In the genomic region with DNA sequence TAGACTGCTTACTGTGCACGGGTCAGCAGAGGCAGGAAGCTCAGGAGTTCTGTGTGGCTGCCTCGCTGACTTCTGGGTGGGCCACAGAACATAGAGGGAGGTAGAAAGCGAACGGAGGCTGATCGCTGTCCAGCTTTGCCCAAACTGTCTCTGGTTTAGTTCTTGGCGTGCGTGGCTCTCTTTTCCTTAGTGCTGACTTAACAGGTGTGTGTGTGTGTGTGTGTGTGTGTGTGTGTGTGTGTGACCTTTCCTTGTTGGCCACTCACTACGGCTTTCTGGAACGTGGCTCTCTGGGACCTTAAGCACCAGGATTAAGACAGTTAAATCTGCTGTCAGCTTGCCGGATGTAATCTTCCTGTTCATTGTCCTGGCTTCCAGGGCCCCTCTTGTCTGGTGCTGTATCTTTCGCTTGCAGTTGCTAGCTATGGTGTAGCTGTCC, we compare ENCODE assay signal across 8 mouse cellular contexts. TPM values are rescaled to one million over a fixed set of nuclear protein-coding genes. Genes with fewer than 3 reads are reported as not detected.
DNase-seq lines count a peak whose midpoint lies in the region; ATAC-seq lines count a peak whose summit lies in the region.

No protein-coding gene starts in this region.

- H3K9ac ChIP-seq in heart, embryonic 12.5 days, result peak overlapping the region; percentile 60
- no peak overlapping the region; the same call in 1 of the 2 replicates for H3K9ac ChIP-seq in midbrain, embryonic 16.5 days (ENCODE audit: low read depth, low read length)

- H3K4me1 ChIP-seq in heart, embryonic 12.5 days (replicated peaks), result peaks cover 82% of the 10 kb centered on the region
- peaks cover 3% of the 10 kb centered on the region; the same call in 1 of the 2 replicates for H3K4me1 ChIP-seq in midbrain, embryonic 16.5 days (ENCODE audit: control insufficient read depth, insufficient read depth, low read length)

- H3K9me3 ChIP-seq in heart, embryonic 12.5 days (replicated peaks), result no peaks in the 10 kb centered on the region
- no peaks in the 10 kb centered on the region for H3K9me3 ChIP-seq in midbrain, embryonic 16.5 days (replicated peaks; ENCODE audit: control insufficient read depth, low read length, poor library complexity, severe bottlenecking)

- H3K4me2 ChIP-seq in heart, embryonic 12.5 days, result peak overlapping the region; percentile 68
- H3K4me2 ChIP-seq in midbrain, embryonic 16.5 days (ENCODE audit: low read length), result peak overlapping the region; percentile 33

- DNase-seq in gastrocnemius, postnatal 10 days, result peak; percentile 14
- no peak for DNase-seq in gastrocnemius, postnatal 36 days
- DNase-seq in kidney, postnatal 14 days, result peak; percentile 72
- no peak for DNase-seq in testis, postnatal 14 days (ENCODE audit: low spot score)
- DNase-seq in cerebellum, adult 18-20 months, result no peak

- intact Hi-C loops in gastrocnemius, postnatal 36 days (cut with DNase I), result no loop called here

- 16% methylated on average over 11 of the region's 11 CpGs for WGBS in heart, embryonic 12.5 days
- WGBS in midbrain, embryonic 16.5 days, result 18% methylated on average over 11 of the region's 11 CpGs

- peak; percentile 43; the same call in 1 of the 2 replicates for ATAC-seq in heart, embryonic 12.5 days (ENCODE audit: insufficient number of reproducible peaks, low FRiP score)
- ATAC-seq in midbrain, embryonic 16.5 days, result no peak; the same call in 1 of the 2 replicates
- ATAC-seq in monocyte, adult 5-6 weeks (replicated peaks; ENCODE audit: insufficient number of reproducible peaks, low FRiP score, low TSS enrichment, poor library complexity, severe bottlenecking), result no peak

- peak overlapping the region; percentile 25 for H3K4me3 ChIP-seq in heart, embryonic 12.5 days
- H3K4me3 ChIP-seq in midbrain, embryonic 16.5 days (ENCODE audit: low read depth, low read length), result 0 out of 2 replicates have a peak overlapping the region, but pooled peaks have one; percentile 1

- H3K36me3 ChIP-seq in heart, embryonic 12.5 days, result no peaks in the 10 kb centered on the region
- H3K36me3 ChIP-seq in midbrain, embryonic 16.5 days (ENCODE audit: control insufficient read depth, insufficient read depth, low read length), result no peaks in the 10 kb centered on the region

- H3K27ac ChIP-seq in heart, embryonic 12.5 days (ENCODE audit: poor library complexity, severe bottlenecking), result peak overlapping the region; percentile 75
- no peak overlapping the region for H3K27ac ChIP-seq in midbrain, embryonic 16.5 days (ENCODE audit: low read length)

- H3K27me3 ChIP-seq in heart, embryonic 12.5 days (replicated peaks), result no peaks in the 10 kb centered on the region
- H3K27me3 ChIP-seq in midbrain, embryonic 16.5 days (ENCODE audit: control insufficient read depth, insufficient read depth, low read depth, low read length), result no peaks in the 10 kb centered on the region

RNA-seq across cellular contexts. Expression of a gene that starts 18.6 kb away (rescaled TPM):
- total RNA-seq in gastrocnemius, postnatal 10 days (2021), result 10 to 100 TPM; 22.2 to 28.2 TPM
- 10 to 100 TPM; 14.3 to 15.5 TPM for total RNA-seq in gastrocnemius, postnatal 36 days (2021)
- polyA plus RNA-seq in heart, embryonic 12.5 days (2016; fragmentation: Nextera tagmentation; extraction: Ambion mirVana), result 63.7 and 65.4 TPM in 2 replicates
- polyA plus RNA-seq in midbrain, embryonic 16.5 days (2015; fragmentation: Nextera tagmentation; extraction: Ambion mirVana), result 41.4 and 51.6 TPM in 2 replicates
- total RNA-seq in monocyte, adult 5-6 weeks (2017), result 17.7 to 27.1 TPM (median 22.0 TPM) in 3 replicates

Comparison
In these comparisons a context has a peak if more than half of its experiments do, and no peak if none do; other contexts are left out.
1. DNase-seq: peak in gastrocnemius, postnatal 10 days (single experiment) and kidney, postnatal 14 days (single experiment); none in gastrocnemius, postnatal 36 days (0 of 2), testis, postnatal 14 days (single experiment) and cerebellum, adult 18-20 months (0 of 2).